Mouse (Mus musculus): ENCODE measurements around the gene Taar4. TPM values are rescaled to one million over a fixed set of nuclear protein-coding genes. Genes with fewer than 3 reads are reported as not detected.

The Taar4 gene
- not detected for total RNA-seq (2021)
- long read RNA-seq, experiment 1: 0 reads
- long read RNA-seq, experiment 2: 0 reads

GRCm38 (mm10) chr10:23960444-23960915 lies at the start of gene Taar4:
Taar4 (plus strand) TSS chr10:23960494.
- no peak for DNase-seq (ENCODE audit: low spot score)

GRCm38 (mm10) chr10:23920056-23920455 lies 40.2 kb upstream of the Taar4 start, which contains the start of gene Taar1:
Taar1 (plus strand) TSS chr10:23920356.
- no peak for DNase-seq (ENCODE audit: low spot score)

- DNase-seq (ENCODE audit: low spot score): no peak
Observed at GRCm38 (mm10) chr10:23922468-23922867, 37.8 kb upstream of the Taar4 start.

GRCm38 (mm10) chr10:23923941-23924340 lies 36.4 kb upstream of the Taar4 start:
- DNase-seq (ENCODE audit: low spot score): no peak

- no peak for DNase-seq (ENCODE audit: low spot score)
Observed at GRCm38 (mm10) chr10:23937613-23938012, 22.7 kb upstream of the Taar4 start.

GRCm38 (mm10) chr10:23938312-23938711 lies 22.0 kb upstream of the Taar4 start, which contains the start of gene Taar2:
Taar2 (plus strand) TSS chr10:23938572.
- no peak for DNase-seq (ENCODE audit: low spot score)

GRCm38 (mm10) chr10:23942465-23942864 lies 17.8 kb upstream of the Taar4 start:
- DNase-seq (ENCODE audit: low spot score): no peak

- no peak for DNase-seq (ENCODE audit: low spot score)
Observed at GRCm38 (mm10) chr10:23948026-23948425, 12.3 kb upstream of the Taar4 start.

GRCm38 (mm10) chr10:23949508-23950005 lies 10.7 kb upstream of the Taar4 start, which contains the start of gene Taar3:
Taar3 (plus strand) TSS chr10:23949558.
- DNase-seq (ENCODE audit: low spot score): no peak

- DNase-seq (ENCODE audit: low spot score): no peak
Observed at GRCm38 (mm10) chr10:23951714-23952113, 8.6 kb upstream of the Taar4 start.

GRCm38 (mm10) chr10:23959071-23959470 lies 1.2 kb upstream of the Taar4 start:
- no peak for DNase-seq (ENCODE audit: low spot score)

- DNase-seq (ENCODE audit: low spot score): no peak
Observed at GRCm38 (mm10) chr10:23963444-23963843, 3.1 kb downstream of the Taar4 start.

GRCm38 (mm10) chr10:23964921-23965610 lies 4.8 kb downstream of the Taar4 start:
- no peak for DNase-seq (ENCODE audit: low spot score)

GRCm38 (mm10) chr10:23970656-23971165 lies 10.4 kb downstream of the Taar4 start, which contains the start of gene Taar5:
Taar5 (plus strand) TSS chr10:23970706.
- no peak for DNase-seq (ENCODE audit: low spot score)

- DNase-seq (ENCODE audit: low spot score): no peak
Observed at GRCm38 (mm10) chr10:23971256-23971655, 11.0 kb downstream of the Taar4 start.

- DNase-seq (ENCODE audit: low spot score): no peak
Observed at GRCm38 (mm10) chr10:23977958-23978357, 17.7 kb downstream of the Taar4 start.

- DNase-seq (ENCODE audit: low spot score): peak; percentile 51
Observed at GRCm38 (mm10) chr10:23978901-23979705, 18.8 kb downstream of the Taar4 start.

- no peak for DNase-seq (ENCODE audit: low spot score)
Observed at GRCm38 (mm10) chr10:23985546-23985945, 25.3 kb downstream of the Taar4 start, which contains the start of gene Taar6. Taar6 (minus strand) TSS chr10:23985646.

- DNase-seq (ENCODE audit: low spot score): no peak
Observed at GRCm38 (mm10) chr10:23986419-23986818, 26.1 kb downstream of the Taar4 start.

- no peak for DNase-seq (ENCODE audit: low spot score)
Observed at GRCm38 (mm10) chr10:23993381-23993780, 33.1 kb downstream of the Taar4 start, which contains the start of gene Taar7a. Taar7a (minus strand) TSS chr10:23993481.

- no peak for DNase-seq (ENCODE audit: low spot score)
Observed at GRCm38 (mm10) chr10:23999639-24000038, 39.3 kb downstream of the Taar4 start, which contains the start of gene Taar7b. Taar7b (plus strand) TSS chr10:23999939.

GRCm38 (mm10) chr10:24006442-24006841 lies 46.1 kb downstream of the Taar4 start:
- no peak for DNase-seq (ENCODE audit: low spot score)

Data from gastrocnemius, adult 18-20 months (tissue).